Mouse (Mus musculus) frontal cortex, adult 2 months (tissue): ENCODE measurements at regions not wholly inside any gene's neighbourhood (a gene's known extent, or its start where the extent isn't known, plus 50 kb on each side); places are given as distances from the start of the nearest gene placed in this dataset.

Source experiments
- DNase-seq, 2 experiments: peaks; one replicate each; pipeline ENCODE4 v3.0.0; 2022; ENCODE audit warnings: low spot score in 1 of 2; ENCODE audit errors: extremely low spot score in 1 of 2

DNA sequence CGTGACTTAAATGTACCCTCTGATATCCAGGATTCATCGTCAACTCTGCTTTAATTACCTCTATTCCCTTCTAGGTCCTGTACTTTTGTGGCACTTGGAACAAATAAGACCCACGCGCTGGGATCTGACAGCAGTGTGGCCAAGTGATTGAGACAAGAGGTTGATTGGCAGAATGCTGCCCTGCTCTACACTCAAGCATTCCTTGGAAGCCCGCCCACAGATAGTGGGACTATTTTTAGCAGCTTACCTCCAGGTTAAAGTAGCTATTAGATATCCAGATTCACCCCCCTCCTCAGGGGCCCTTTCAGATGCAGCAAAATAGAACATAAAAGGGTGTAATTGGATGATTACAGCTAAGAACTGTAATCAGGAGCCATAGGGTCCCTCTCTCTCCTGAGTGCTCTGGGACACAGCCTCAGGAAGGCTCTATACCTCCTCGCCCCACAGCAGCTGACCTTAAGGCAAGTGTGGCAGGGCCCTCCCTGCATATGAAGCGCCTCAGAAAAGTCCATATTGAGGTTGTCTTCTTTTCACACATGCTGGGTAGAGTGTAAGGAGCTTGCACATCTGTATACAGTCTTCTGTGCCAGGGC is 479.1 kb upstream of the Marcks start:
- no peak for DNase-seq

DNA sequence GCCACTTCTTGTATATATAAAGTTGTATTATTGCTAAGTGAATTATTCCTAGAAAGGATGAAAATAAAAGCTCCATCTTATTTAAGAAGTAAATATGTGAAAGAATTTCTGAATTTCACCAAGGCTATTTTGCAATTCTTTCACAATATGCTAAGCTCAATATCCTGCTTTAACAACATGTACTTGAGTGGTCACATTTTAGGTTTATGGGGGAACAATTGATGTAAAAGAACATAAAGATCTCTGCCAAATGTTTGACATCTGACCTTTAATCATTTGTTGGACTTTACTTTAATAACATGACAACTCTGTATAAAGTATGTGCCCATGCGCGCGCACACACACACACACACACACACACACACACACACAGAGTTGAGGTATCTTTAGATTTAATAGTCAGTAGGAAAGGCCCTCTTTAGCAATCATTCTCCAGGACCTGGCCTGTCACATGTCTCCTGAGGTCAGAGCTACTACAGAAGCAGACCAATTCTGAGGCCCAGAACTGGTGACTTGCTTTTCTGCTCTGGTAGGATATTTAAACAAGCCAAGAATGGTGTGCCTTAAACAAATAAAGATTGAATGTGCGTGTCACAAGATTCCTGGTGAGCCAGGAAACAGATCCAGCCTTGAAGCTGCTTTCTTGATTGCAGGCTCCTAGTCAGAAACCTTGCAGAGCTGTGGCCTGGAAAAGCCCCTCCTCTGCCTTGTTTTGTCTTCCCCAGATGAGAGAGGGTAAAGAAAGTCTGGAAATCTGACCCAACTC is 477.4 kb upstream of the Marcks start:
- no peak for DNase-seq

DNA sequence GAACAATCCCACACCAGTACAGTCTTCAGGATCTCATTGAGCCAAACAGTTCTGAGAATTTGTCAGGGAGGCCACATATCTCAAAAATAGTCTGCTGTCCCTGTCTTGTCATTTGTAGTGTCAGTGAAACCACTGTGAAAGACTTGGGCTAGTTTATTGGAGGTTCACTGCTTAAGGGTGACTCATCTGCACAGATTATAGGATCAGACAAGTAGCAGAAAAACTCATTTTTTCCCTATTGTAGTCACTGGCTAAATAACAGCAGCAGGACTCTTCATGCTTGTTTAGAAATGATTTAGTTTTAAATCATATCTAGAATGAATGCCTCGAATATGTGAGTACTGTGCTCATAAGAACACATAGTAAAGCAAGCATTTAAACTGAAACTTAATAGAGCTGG is 475.2 kb upstream of the Marcks start:
- no peak for DNase-seq

DNA sequence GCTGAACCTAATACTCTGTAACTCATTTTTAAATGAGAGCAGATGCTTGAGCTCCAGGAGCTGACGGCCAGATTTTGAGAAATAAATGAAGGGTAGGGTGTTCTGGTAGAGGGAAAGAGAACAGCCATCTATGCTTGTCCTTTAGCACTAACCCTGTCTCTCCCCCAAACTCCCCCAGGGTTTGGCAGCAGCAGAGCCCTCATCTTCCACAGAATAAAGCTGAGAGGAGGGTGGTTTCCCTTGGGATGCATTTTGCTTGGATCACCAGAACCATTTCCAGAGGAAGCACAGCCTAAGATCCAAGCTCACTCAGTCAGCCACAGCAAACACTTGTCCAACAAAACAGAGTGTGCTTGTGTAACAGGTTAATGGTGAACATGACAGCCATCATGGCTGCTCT is 464.8 kb upstream of the Marcks start:
- no peak for DNase-seq

DNA sequence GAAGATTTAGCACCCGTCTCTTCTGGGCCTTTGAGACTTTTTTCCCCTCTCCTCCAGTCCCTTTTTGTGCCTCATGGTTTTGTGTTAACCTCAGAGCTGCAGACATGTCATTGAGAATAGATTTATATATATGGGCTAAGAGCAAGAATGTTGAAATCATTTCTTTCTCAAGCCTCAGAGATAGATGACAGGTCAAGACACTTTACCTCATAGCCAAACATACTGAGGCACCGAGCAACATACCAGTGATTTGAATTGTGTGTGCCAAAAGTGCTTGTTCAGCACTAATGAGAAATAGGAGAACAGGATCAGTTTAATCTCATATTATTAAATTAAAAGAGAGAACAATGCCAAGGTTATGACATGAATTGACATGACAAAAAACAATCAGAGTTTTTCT is 464.2 kb upstream of the Marcks start:
- no peak for DNase-seq

DNA sequence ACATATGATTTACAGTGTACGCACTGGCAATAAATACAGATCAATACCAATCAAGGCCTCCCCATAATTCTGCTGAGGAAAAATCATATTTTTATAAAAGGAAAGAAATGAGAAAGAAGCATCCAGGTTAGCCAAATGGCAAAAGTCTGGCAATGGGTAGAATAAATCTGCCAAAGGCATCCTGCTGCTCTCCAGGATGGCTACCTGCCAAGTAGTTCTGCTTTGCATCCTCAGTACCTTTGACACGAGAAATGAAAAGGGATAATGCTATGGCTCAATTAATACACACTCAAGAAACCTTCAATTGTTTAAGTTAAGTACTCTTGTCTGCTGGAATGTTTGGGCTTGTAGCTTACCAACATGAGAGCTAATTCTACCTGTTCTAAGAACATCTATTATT is 451.2 kb upstream of the Marcks start:
- DNase-seq: no peak

DNA sequence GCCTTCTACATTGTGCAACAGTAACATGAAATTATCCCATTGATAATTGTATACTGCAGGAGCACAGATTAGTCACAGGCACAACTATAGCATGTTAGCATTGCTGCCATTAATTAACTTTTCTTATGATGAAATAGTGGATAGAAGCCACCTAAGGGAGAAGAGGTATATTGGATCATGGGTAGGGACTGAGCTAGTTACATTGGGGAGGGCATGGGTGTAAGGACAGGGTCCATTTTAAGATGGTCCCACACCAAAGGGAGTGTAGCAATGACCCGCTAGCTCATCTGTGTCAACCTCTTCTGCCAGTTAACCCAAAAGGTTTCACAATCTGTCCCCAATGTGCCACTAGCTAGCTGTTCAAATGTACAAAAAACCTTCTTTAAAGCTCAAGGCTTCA is 450.3 kb upstream of the Marcks start:
- no peak for DNase-seq

DNA sequence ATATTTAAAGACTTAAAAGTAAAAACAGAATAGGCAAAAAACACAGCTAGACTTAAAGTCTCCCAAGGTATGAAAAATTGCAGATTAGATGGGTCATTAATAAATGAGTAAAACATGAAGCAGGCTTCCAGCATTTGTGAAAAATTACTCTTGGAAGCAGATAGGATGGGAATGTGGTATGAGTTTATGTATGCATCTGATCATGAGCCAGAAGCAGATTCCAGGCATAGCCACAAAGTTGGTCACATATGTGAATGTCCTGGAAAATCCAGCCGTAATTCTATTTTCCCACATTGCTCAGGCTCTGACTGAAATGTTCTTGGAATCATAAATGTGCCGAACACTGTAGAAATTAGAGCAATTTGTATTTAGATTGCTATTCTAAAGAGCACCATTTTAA is 432.5 kb upstream of the Marcks start:
- DNase-seq: no peak

DNA sequence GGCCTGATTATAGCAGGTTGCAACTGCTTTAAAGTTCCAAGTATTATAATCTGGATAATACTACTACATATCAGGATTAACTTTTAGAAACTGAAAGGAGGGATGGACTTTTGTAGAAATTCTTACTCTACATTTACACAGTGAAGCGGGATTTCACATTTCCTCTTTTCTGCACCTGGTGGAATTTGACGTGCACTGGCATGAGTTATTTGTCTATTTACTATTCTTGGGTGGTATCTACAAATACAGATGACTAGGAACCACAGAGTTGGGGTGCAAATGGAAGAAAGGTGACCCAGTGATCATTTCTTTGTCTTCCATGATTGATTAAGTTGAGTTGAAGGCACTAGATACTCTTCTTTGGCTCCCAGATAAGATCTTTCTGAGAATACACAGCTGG is 423.0 kb upstream of the Marcks start:
- DNase-seq: no peak

DNA sequence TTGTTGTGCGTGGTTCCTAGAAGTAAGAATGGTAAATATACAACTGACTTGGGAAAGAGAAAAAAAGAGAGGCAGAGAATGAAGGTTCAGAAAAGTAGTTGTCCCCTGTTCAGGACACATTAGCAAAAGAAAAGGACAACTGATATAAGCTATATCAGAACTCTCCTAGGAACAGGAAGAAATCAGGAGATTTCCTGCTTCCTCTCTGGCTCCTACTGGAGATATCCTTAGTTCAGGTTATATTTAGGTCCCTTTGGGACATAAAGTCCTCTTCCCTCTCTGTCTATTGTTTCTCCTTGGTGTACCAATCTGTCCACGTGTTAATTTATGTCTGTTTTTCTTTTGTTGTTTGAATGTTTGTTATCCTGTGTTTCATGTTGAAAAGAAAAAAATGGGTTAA is 410.7 kb upstream of the Marcks start:
- DNase-seq: no peak

DNA sequence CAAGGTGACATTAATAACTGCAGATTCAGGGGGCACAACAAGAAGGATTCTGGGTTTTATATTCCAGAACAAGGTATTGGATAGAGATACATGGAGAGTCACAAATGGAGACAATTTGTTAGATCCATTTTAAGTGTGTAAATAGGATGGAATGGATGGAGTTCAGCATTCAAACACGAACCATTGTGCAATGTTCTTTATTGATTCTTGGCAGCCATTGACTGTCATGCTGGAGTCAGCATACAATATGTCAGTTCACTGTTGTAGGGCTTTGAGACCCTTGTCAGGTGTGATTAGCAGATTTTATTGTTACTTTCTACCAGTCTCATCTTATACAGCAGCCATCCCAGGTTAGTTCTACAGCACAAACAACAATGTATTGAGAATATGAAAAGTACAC is 402.0 kb upstream of the Marcks start:
- no peak for DNase-seq

DNA sequence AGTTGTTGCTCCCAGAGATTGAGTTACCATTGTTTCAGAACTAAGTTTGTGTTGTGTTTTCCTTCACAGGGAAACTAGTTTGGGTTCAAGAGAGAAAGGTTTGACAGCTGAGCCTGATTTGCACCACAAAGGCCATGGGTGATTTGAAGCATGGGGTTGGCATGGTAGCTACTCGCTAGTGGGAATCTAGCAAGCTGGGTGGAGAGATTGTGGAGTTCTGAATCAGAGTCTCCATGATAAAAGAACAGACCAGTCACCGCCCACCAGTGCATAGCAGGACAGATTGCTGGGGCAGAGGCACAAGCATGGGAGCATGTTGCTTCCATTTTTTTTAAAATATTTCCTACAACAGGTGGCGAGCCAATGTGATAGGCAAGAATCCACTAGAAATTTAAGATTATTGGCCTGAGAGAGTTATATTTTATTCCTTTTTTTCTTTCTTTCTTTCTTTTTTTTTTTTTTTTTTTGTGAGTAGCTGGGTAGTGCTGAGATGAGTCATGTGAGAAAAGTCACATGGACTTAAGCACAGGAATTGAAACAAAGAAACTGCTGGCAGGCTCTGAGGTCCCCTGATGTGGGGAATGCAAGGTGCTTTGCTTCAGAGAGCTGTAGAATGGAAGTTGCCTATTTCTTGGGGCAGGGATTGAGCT is 367.4 kb upstream of the Marcks start:
- no peak for DNase-seq

DNA sequence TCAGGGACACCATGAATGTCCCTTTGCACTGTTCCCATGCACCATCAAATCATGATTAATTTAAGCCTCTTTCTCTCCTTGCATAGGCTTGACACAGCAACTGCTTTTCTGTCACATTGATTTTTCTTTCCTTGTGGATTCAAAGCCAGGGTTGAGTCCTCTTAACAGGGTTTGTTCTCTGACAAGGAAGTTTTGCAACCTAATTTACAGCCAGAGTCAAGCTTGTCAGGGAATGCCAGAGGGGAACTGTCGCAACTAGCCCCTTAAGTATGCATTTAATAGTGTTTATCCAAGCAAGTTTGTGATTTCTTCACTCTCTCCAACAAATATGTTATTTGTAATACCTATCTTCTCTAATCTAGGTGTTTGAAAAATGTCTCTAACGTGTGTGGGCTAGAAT is 365.7 kb upstream of the Marcks start:
- no peak for DNase-seq

DNA sequence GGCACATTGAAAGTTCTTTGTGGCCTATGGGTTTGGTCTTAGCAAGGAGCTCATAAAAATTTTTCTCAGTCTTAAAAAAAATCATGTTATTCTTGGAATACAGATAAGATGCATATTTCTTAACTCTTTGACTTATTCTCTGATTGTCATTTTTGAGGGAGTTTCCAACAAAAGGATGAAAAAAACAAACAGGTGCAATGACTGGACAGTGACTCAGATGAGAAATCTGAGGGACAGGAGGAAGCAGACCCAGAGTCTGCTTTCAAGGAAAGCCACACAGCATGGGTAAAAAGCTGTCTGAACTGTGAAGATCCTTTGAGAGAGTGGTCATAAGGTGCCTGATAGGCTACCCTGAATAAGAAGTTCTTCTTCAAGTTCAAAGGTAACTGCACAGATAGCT is 363.8 kb upstream of the Marcks start:
- no peak for DNase-seq

DNA sequence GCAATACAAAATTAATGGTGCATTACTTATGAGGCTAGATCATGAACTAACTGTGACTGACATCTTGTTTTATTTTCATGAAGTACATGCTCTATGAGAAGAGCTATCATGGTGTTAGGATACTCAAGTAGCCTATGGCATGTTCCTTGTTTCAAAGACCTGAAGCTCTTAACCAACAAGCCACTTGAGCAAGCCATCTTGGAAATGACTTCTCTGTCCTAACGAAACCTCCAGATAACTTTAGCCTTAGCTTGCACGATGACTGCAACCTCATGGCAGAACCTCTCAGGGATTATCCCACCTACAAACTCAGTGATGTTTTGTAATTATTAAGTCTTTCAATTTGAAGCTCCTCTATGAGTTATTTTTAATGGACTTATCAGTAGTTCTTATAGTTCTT is 362.3 kb upstream of the Marcks start:
- DNase-seq: no peak

DNA sequence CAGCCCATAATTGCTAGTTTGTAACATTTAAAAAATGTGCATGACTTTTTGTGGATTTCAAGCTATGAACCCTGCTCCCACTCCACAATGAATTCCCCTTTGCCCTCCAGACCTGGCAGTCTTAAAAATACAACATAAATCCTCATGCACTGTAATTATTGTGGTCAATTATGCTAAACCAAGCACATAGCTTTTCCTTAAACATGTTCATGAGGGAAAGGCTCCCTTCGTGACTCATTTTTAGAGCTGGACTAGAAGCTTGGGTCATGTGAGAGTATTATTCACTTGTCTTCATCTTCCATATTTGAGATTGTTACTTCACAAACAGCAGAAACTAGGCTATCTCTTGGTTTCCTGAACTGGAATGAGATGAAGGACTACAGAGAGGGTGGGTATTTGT is 356.7 kb upstream of the Marcks start:
- no peak for DNase-seq

DNA sequence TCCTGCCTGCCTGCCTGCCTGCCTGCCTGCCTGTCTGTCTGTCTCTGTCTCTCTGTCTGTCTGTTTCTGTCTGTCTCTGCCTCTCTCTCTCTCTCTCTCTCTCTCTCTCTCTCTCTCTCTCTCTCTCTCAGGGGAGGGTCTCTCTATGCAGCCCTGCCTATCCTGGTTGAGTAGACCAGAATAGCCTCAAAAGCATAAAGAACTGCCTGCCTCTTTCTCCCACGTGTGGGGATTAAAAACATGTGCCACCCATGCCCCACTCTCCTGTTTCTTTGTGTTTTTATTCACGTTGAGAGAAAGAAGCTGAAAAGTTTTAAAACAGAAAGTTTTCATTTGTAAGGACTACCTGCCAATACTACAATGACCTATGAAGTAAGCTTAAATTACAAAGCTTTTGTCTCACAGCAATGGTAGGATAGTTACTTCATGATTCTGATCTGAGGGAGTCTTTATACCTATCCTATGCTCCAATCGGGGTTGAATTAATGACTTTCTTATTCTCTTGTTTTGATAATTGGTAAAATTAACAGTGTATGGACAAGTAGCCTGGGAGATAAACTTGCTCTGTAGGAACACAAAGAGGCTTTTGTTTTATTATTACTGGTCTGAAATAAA is 355.9 kb upstream of the Marcks start:
- DNase-seq: no peak

DNA sequence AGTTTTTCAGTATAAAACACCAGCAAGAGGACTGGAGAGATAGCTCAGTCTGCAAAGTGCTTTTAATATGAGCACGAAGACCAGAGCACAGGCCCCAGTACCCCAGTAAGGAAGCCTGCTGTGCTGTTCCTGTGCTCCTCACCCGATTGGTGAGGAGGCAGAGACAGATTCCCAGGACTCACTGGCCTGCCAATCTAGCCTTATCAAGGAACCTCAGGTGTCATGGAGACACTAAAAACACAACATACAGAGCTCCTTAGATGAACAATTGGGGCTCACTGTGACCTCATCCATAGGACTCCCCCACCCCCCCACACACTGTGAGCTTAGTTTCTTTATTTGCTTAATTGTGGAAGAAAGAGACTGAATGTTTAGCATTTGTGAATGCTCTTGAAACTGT is 355.4 kb upstream of the Marcks start:
- DNase-seq: no peak

DNA sequence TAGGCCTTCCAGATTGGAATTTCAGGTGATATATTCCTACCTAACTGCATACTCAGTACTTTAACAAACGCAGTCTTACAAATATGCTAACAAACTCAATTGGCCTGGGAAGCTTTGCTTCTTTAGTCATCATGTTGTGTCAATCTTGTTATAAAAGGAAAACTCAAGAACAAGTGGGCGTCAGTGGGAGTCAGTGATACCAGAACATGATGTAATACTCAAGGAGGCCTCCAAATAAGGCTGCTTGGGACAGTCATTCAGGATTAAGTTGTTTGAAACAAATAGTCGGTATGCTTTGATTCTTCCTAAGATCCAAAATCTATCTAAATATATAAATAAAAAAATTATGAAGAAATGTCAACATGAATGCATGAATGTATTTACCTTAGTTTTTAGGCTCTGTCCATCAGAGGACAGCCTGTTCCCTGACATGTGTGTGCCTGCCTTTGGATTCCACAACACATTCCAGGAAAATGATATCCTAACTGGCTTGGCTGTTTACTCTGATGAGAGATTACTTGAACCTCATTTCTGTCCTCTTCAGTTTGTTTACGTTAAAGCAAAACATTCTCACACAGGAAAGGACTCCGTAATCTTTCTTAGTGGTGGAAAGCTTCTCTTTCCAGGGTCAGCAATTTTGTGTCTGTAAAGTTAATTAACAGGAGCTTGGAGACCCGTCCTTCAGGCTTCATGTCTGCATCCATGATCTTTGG is 345.7 kb upstream of the Marcks start:
- DNase-seq: peak; percentile 2 to 40

DNA sequence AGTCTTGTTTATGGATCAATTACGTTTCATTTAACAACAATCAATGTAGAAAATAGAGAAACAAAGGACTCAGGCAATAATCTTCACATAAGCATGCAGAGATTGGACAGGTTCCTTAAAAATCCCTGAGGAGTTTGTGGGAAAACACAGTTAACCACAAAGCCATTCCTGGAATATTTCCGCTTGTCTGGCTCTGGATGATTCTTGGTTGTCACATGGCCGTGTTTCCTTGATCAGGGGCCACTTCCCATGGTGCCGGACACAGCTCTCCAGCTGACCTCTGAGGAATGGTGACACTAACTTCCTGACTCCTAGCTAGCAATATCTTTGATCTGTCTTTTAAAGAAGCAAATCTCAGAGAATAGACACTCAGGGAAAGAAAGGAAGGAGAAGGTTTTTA is 344.8 kb upstream of the Marcks start:
- no peak for DNase-seq

DNA sequence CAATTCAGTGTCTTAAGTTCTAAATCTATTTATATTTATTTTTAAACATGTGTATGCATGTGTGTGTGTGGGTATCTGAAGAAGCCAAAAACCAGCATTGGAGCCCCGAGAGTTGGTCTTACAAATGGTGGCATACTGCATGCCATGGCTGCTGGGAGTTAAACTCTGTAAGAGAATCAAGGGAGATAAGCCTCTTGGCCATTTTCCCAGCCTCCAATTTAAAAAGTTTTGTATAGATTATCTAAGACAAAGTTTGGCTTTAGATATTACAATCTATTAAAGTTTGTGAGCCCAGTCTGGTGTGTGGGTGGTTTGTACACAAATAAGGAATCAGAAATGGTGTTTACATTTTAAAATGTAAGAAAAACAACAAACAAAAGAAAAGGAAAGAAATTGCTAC is 343.2 kb upstream of the Marcks start:
- DNase-seq: no peak
